Mouse (Mus musculus) embryonic facial prominence, embryonic 14.5 days (tissue): ENCODE measurements around the gene Mboat1. TPM values are rescaled to one million over a fixed set of nuclear protein-coding genes. Genes with fewer than 3 reads are reported as not detected.

Source experiments
- ATAC-seq: fragments of 200-750 bp; cut with Nextera tagmentation; 2 replicates; pipeline ENCODE4 v1.8.0; 2017; ENCODE audit warnings: low read depth, moderate number of reproducible peaks, moderate TSS enrichment
- DNase-seq: peaks from one replicate; pipeline ENCODE4 v3.0.0-alpha.2; 2015; ENCODE audit warnings: low spot score
- H3K27ac ChIP-seq: fragments of 300-500 bp; sonication (generic); replicated peaks from 2 replicates; pipeline ENCODE4 v1.5.1; 2014; ENCODE audit warnings: low read depth, mild to moderate bottlenecking, low read length, moderate library complexity
- H3K27me3 ChIP-seq: fragments of 300-500 bp; sonication (generic); replicated peaks from 2 replicates; pipeline ENCODE4 v1.6.1; 2014; ENCODE audit warnings: low read length; ENCODE audit not compliant: control insufficient read depth, insufficient read depth
- H3K36me3 ChIP-seq: fragments of 300-500 bp; sonication (generic); 2 replicates; pipeline ENCODE4 v1.6.1; 2014; ENCODE audit warnings: low read length, mixed read lengths; ENCODE audit not compliant: control insufficient read depth, insufficient read depth
- H3K4me1 ChIP-seq: fragments of 300-500 bp; sonication (generic); 2 replicates; pipeline ENCODE4 v1.6.1; 2014; ENCODE audit warnings: antibody characterized with exemption, low read length; ENCODE audit not compliant: control insufficient read depth, insufficient read depth
- H3K4me2 ChIP-seq: fragments of 300-500 bp; sonication (generic); 2 replicates; pipeline ENCODE4 v1.6.1; 2014; ENCODE audit warnings: low read depth, mild to moderate bottlenecking, low read length, moderate library complexity, mixed read lengths
- H3K4me3 ChIP-seq: fragments of 300-500 bp; sonication (generic); 2 replicates; pipeline ENCODE4 v1.5.1; 2014; ENCODE audit warnings: low read depth, mild to moderate bottlenecking, low read length
- H3K9ac ChIP-seq: fragments of 300-500 bp; sonication (generic); 2 replicates; pipeline ENCODE4 v1.6.1; 2014; ENCODE audit warnings: low read depth, mild to moderate bottlenecking, low read length, moderate library complexity, mixed read lengths
- H3K9me3 ChIP-seq: fragments of 300-500 bp; sonication (generic); 2 replicates; pipeline ENCODE4 v1.6.1; 2016; ENCODE audit warnings: low read length; ENCODE audit not compliant: control insufficient read depth
- WGBS: fragments of 180-500 bp; shearing (Covaris S2); extraction: QIAGEN DNeasy Blood & Tissue Kit; methylation state at CpG from one replicate; pipeline ENCODE4 v1.1.7; 2014; 5-methylcytosine and 5-hydroxymethylcytosine counted together
- polyA plus RNA-seq: library from polyadenylated mRNA; unstranded; fragments of >200 nt; fragmentation: Nextera tagmentation; extraction: Ambion mirVana; gene quantifications from 2 replicates; pipeline ENCODE4 v1.2.1, GENCODE M21; 2014

Gene Mboat1
- polyA plus RNA-seq, 1 experiment from 2014 or later = 16.6 TPM

DNA sequence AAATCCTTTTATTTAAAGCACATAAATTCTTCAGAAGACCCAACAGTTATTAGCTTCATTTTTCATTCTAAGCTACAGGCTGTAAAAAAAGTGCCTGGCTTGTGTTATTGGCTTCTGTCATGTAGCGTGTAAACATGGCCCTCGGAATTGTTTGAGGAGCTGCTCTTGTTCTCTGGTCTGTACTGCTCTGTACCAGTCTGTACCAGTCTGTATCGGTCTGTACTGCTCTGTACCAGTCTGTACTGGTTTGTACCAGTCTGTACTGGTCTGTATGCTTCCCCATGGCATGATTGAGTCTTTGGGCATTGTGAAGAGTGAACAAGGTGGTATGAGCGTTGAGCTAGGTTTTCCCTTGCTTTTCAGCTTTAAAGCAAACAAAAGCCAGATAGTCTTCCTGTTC, 32.5 kb downstream of the Mboat1 start:
- H3K4me2 ChIP-seq = no peak overlapping the region
- H3K4me3 ChIP-seq = no peak overlapping the region
- no peak for DNase-seq
- H3K9ac ChIP-seq = no peak overlapping the region
- no peaks in the 10 kb centered on the region for H3K36me3 ChIP-seq
- H3K27ac ChIP-seq = no peak overlapping the region
- no peaks in the 10 kb centered on the region for H3K9me3 ChIP-seq
- ATAC-seq = no peak
- 86% methylated on average over 4 of the region's 4 CpGs for WGBS
- no peaks in the 10 kb centered on the region for H3K27me3 ChIP-seq
- no peaks in the 10 kb centered on the region for H3K4me1 ChIP-seq

DNA sequence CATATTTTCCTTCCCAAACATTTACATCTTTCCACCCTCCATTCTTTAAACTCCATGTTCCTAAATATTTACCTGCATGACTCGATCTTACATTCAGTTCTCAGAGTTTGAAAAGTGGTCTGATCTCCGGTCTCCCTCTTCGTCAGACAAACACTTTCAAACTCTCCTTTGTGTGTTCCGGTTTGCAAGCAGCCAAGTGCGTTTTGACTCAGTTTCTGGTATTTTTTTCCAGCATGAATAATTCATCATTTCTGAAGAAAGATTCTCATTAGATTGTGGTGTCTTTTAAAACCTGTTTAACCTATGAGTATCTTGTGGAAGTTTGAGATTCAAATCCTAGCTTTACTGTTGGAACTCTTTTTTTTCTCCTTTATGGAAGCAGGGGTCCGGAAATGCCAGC, 33.8 kb downstream of the Mboat1 start:
- DNase-seq = no peak
- Histone ChIP-seq H3K27me3 (no peaks in the 10 kb centered on the region), H3K36me3 (no peaks in the 10 kb centered on the region), H3K27ac (no peak overlapping the region), H3K4me3 (no peak overlapping the region), H3K9me3 (no peaks in the 10 kb centered on the region), H3K4me2 (no peak overlapping the region), H3K4me1 (no peaks in the 10 kb centered on the region), H3K9ac (no peak overlapping the region)
- no peak for ATAC-seq
- 75% methylated on average over 6 of the region's 6 CpGs for WGBS

GRCm38 (mm10) chr13:30174586-30174985, 38.3 kb downstream of the Mboat1 start:
- H3K9ac ChIP-seq = no peak overlapping the region
- ATAC-seq (peak; percentile 54; the same call in 1 of the 2 replicates), DNase-seq (no peak)
- no peaks in the 10 kb centered on the region for H3K4me1 ChIP-seq
- H3K4me2 ChIP-seq = no peak overlapping the region
- H3K27ac ChIP-seq = no peak overlapping the region
- 89% methylated on average over 4 of the region's 4 CpGs for WGBS
- no peaks in the 10 kb centered on the region for H3K9me3 ChIP-seq
- no peaks in the 10 kb centered on the region for H3K27me3 ChIP-seq
- H3K4me3 ChIP-seq = no peak overlapping the region
- H3K36me3 ChIP-seq = no peaks in the 10 kb centered on the region

GRCm38 (mm10) chr13:30177356-30177755, 41.1 kb downstream of the Mboat1 start:
- peak; percentile 77 for DNase-seq
- Histone ChIP-seq H3K4me3 (no peak overlapping the region), H3K4me1 (no peaks in the 10 kb centered on the region), H3K27me3 (no peaks in the 10 kb centered on the region), H3K36me3 (no peaks in the 10 kb centered on the region), H3K27ac (no peak overlapping the region), H3K9me3 (no peaks in the 10 kb centered on the region), H3K9ac (no peak overlapping the region), H3K4me2 (no peak overlapping the region)
- ATAC-seq = 0 out of 2 replicates have a peak, but pooled peaks have one; percentile 39
- 41% methylated on average over 6 of the region's 6 CpGs for WGBS

GRCm38 (mm10) chr13:30185549-30185948, 49.3 kb downstream of the Mboat1 start:
- 51% methylated on average over 6 of the region's 6 CpGs for WGBS
- Histone ChIP-seq H3K27me3 (no peaks in the 10 kb centered on the region), H3K9me3 (no peaks in the 10 kb centered on the region), H3K4me2 (no peak overlapping the region), H3K27ac (0 out of 2 replicates have a peak overlapping the region, but pooled peaks have one; percentile 10), H3K36me3 (no peaks in the 10 kb centered on the region), H3K4me1 (peaks cover 3% of the 10 kb centered on the region; the same call in 1 of the 2 replicates), H3K4me3 (no peak overlapping the region), H3K9ac (no peak overlapping the region)
- DNase-seq = no peak
- no peak for ATAC-seq

DNA sequence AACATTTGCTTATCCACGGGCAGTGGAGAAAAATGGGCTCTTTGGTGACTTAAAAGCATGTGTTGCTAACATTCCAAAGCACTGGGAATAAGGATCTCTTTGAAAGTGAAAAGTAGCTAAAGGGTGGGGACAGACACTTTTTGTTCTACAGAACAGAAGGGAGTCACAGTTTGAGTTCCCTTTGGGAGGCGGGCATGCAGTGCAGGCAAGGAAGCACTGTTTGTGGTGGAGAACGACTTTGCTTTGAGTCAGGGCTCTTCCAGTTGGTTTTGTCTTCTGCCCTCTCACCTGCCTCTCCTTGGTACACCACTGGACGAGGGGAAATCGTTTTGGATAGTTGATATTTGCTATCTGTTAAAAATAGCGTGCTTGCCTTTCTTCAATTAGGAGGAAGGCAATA, 49.7 kb downstream of the Mboat1 start:
- peaks cover 3% of the 10 kb centered on the region; the same call in 1 of the 2 replicates for H3K4me1 ChIP-seq
- H3K27me3 ChIP-seq = no peaks in the 10 kb centered on the region
- H3K27ac ChIP-seq = peak overlapping the region; percentile 10; the same call in 1 of the 2 replicates
- 38% methylated on average over 6 of the region's 6 CpGs for WGBS
- no peak overlapping the region for H3K9ac ChIP-seq
- peak; percentile 65; the same call in 1 of the 2 replicates for ATAC-seq
- H3K4me3 ChIP-seq = no peak overlapping the region
- H3K9me3 ChIP-seq = no peaks in the 10 kb centered on the region
- H3K4me2 ChIP-seq = no peak overlapping the region
- DNase-seq = peak; percentile 9
- no peaks in the 10 kb centered on the region for H3K36me3 ChIP-seq

DNA sequence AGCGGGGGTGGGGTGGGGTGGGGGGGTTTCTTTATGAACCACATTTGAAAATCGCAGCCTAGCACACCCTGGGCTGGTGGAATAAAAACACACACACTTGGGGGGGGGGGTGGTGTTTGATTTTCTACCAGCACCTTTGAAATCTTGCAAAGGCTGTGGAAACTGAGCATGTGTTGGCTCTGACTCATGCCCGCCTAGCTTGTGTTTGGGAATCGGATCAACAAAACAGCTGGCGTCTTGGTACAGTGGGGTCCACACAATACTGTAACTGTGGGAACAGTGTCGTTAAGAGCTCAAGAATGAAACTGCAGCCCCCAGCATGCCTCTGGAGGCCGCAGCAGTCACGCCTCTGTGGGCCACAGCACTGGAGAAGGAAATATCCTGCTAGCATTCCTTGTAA, 50.2 kb downstream of the Mboat1 start:
- Histone ChIP-seq H3K36me3 (no peaks in the 10 kb centered on the region), H3K4me3 (no peak overlapping the region), H3K27ac (peak overlapping the region; percentile 10), H3K27me3 (no peaks in the 10 kb centered on the region), H3K4me1 (peaks cover 3% of the 10 kb centered on the region; the same call in 1 of the 2 replicates), H3K9me3 (no peaks in the 10 kb centered on the region), H3K9ac (no peak overlapping the region), H3K4me2 (no peak overlapping the region)
- DNase-seq = peak; percentile 90
- ATAC-seq = peak; percentile 94
- WGBS = 42% methylated on average over 8 of the region's 8 CpGs

GRCm38 (mm10) chr13:30192031-30192716, 55.9 kb downstream of the Mboat1 start:
- Histone ChIP-seq H3K9me3 (no peaks in the 10 kb centered on the region), H3K4me3 (no peak overlapping the region), H3K27me3 (no peaks in the 10 kb centered on the region), H3K36me3 (no peaks in the 10 kb centered on the region), H3K4me2 (no peak overlapping the region), H3K4me1 (peaks cover 7% of the 10 kb centered on the region; the same call in 1 of the 2 replicates), H3K27ac (no peak overlapping the region), H3K9ac (no peak overlapping the region)
- ATAC-seq (no peak), DNase-seq (peak; percentile 83)
- 27% methylated on average over 3 of the region's 3 CpGs for WGBS

- Histone ChIP-seq H3K4me2 (no peak overlapping the region), H3K27ac (no peak overlapping the region), H3K9ac (no peak overlapping the region), H3K4me1 (peaks cover 15% of the 10 kb centered on the region), H3K4me3 (no peak overlapping the region), H3K36me3 (no peaks in the 10 kb centered on the region), H3K9me3 (no peaks in the 10 kb centered on the region), H3K27me3 (no peaks in the 10 kb centered on the region)
- DNase-seq = no peak
- no peak for ATAC-seq
- WGBS = 70% methylated on average over 4 of the region's 4 CpGs
Observed at GRCm38 (mm10) chr13:30193363-30193762, 57.1 kb downstream of the Mboat1 start.
